Mouse (Mus musculus) lung, adult 2 months (tissue): ENCODE measurements at regions not wholly inside any gene's neighbourhood (a gene's known extent, or its start where the extent isn't known, plus 50 kb on each side); places are given as distances from the start of the nearest gene placed in this dataset.

ENCODE experiments used
- CTCF ChIP-seq: fragments of 200-500 bp; IDR thresholded peaks from 2 replicates; pipeline ENCODE4 v1.5.1; 2011; ENCODE audit warnings: mild to moderate bottlenecking, low read length, control low read depth; ENCODE audit not compliant: insufficient read depth
- POLR2A ChIP-seq: fragments of 200-500 bp; IDR thresholded peaks from 2 replicates; pipeline ENCODE4 v1.6.1; 2011; ENCODE audit warnings: low read depth, mild to moderate bottlenecking, control low read depth, low read length, borderline replicate concordance; ENCODE audit errors: extremely low read depth

GRCm38 (mm10) chr6:122390720-122391119 is 50.4 kb upstream of the Phc1 start:
- no peak for TF ChIP-seq CTCF
- no peak for TF ChIP-seq POLR2A
